Mouse (Mus musculus) embryonic fibroblast, embryonic 13.5 days (primary cell): Measurements from ENCODE around the gene Sar1b. TPM values are rescaled to one million over a fixed set of nuclear protein-coding genes. Genes with fewer than 3 reads are reported as not detected.

ENCODE experiments used
- H3K27ac ChIP-seq: 2 replicates; pipeline ENCODE4 v1.5.1; 2012; ENCODE audit warnings: low read length, control low read depth, inconsistent platforms; ENCODE audit not compliant: insufficient read depth
- H3K4me1 ChIP-seq: 2 replicates; pipeline ENCODE4 v1.6.1; 2011; ENCODE audit warnings: low read length; ENCODE audit not compliant: control insufficient read depth, insufficient read depth
- H3K4me3 ChIP-seq: 2 replicates; pipeline ENCODE4 v1.5.1; 2011; ENCODE audit warnings: mild to moderate bottlenecking, control low read depth, low read length; ENCODE audit not compliant: insufficient read depth
- CTCF ChIP-seq: IDR thresholded peaks from 2 replicates; pipeline ENCODE4 v1.5.1; 2011; ENCODE audit warnings: mild to moderate bottlenecking, control low read depth, low read length, moderate library complexity, borderline replicate concordance; ENCODE audit not compliant: insufficient read depth
- POLR2A ChIP-seq: IDR thresholded peaks from 2 replicates; pipeline ENCODE4 v1.6.1; 2011; ENCODE audit warnings: low read depth, mild to moderate bottlenecking, control low read depth, low read length, moderate library complexity
- polyA plus RNA-seq: library from polyadenylated mRNA; stranded (reverse); fragments of >200 nt; gene quantifications from 2 replicates; pipeline ENCODE4 v1.2.4, GENCODE M21; 2011; ENCODE audit warnings: low read depth; ENCODE audit not compliant: missing spikeins, insufficient read length

Gene Sar1b
- polyA plus RNA-seq, 1 experiment: 68.5 TPM

- Histone ChIP-seq H3K4me3 (no peak overlapping the region), H3K27ac (no peak overlapping the region), H3K4me1 (no peaks in the 10 kb centered on the region)
- TF ChIP-seq POLR2A (no peak), CTCF (no peak)
Observed at GRCm38 (mm10) chr11:51823271-51823670, 59.8 kb downstream of the Sar1b start.

GRCm38 (mm10) chr11:51823963-51824753, 60.7 kb downstream of the Sar1b start:
- no peaks in the 10 kb centered on the region for H3K4me1 ChIP-seq
- no peak overlapping the region for H3K4me3 ChIP-seq
- no peak overlapping the region for H3K27ac ChIP-seq
- TF ChIP-seq CTCF: no peak
- TF ChIP-seq POLR2A: no peak

GRCm38 (mm10) chr11:51824867-51825424, 61.5 kb downstream of the Sar1b start:
- no peak overlapping the region for H3K4me3 ChIP-seq
- no peaks in the 10 kb centered on the region for H3K4me1 ChIP-seq
- no peak overlapping the region for H3K27ac ChIP-seq
- TF ChIP-seq CTCF (no peak), POLR2A (no peak)

- TF ChIP-seq POLR2A: no peak
- Histone ChIP-seq H3K4me1 (no peaks in the 10 kb centered on the region), H3K27ac (no peak overlapping the region), H3K4me3 (no peak overlapping the region)
Observed at GRCm38 (mm10) chr11:51831962-51832909, 68.7 kb downstream of the Sar1b start.

GRCm38 (mm10) chr11:51832992-51833391, 69.5 kb downstream of the Sar1b start:
- no peak for TF ChIP-seq POLR2A
- TF ChIP-seq CTCF: no peak
- Histone ChIP-seq H3K27ac (no peak overlapping the region), H3K4me1 (no peaks in the 10 kb centered on the region), H3K4me3 (no peak overlapping the region)

GRCm38 (mm10) chr11:51833393-51834066, 70.0 kb downstream of the Sar1b start:
- Histone ChIP-seq H3K4me3 (no peak overlapping the region), H3K27ac (no peak overlapping the region), H3K4me1 (no peaks in the 10 kb centered on the region)
- TF ChIP-seq CTCF (no peak), POLR2A (no peak)

- no peak for TF ChIP-seq POLR2A
- no peak for TF ChIP-seq CTCF
- no peak overlapping the region for H3K27ac ChIP-seq
- H3K4me1 ChIP-seq: no peaks in the 10 kb centered on the region
- no peak overlapping the region for H3K4me3 ChIP-seq
Observed at GRCm38 (mm10) chr11:51834067-51834411, 70.6 kb downstream of the Sar1b start.

GRCm38 (mm10) chr11:51835598-51835997, 72.1 kb downstream of the Sar1b start:
- Histone ChIP-seq H3K4me1 (no peaks in the 10 kb centered on the region), H3K4me3 (no peak overlapping the region)
- TF ChIP-seq CTCF (no peak), POLR2A (no peak)

GRCm38 (mm10) chr11:51836506-51836905, 73.0 kb downstream of the Sar1b start:
- H3K4me1 ChIP-seq: no peaks in the 10 kb centered on the region
- no peak overlapping the region for H3K27ac ChIP-seq
- TF ChIP-seq POLR2A: no peak
- TF ChIP-seq CTCF: no peak
- H3K4me3 ChIP-seq: no peak overlapping the region

More at GRCm38 (mm10) chr11:51835598-51835997, 72.1 kb downstream of the Sar1b start:
- no peak overlapping the region for H3K27ac ChIP-seq
